Mouse (Mus musculus) kidney, postnatal 36 days (tissue): ENCODE measurements around the gene Rnase13.
A peak's percentile ranks its signal among the peaks of the same experiment; 100 is the strongest.
"Not testable (repeated sequence)": the region's sequence is repeated elsewhere in the genome, so short reads cannot be mapped to it uniquely, and the experiment has no call there.

Experiments used
- DNase-seq, 2 experiments: peaks; one replicate each; pipeline ENCODE4 v3.0.0; 2021 to 2022; ENCODE audit warnings: mixed read lengths in 2 of 2

Gene Rnase13

GRCm38 (mm10) chr14:51922571-51922865 is at the start of gene Rnase13:
Gene Rnase13, minus strand, starts transcription at chr14:51922773.
- no peak for DNase-seq

GRCm38 (mm10) chr14:51967400-51967799 is 44.8 kb upstream of the Rnase13 start:
- DNase-seq = no peak

- no peak for DNase-seq
These were observed 37.7 kb upstream of the Rnase13 start for GRCm38 (mm10) chr14:51960316-51960715.

- no peak for DNase-seq
These were observed 20.8 kb upstream of the Rnase13 start for GRCm38 (mm10) chr14:51943336-51943735.

GRCm38 (mm10) chr14:51942236-51942635 is 19.7 kb upstream of the Rnase13 start:
- DNase-seq = no peak

- no peak for DNase-seq
These were observed 19.0 kb upstream of the Rnase13 start for GRCm38 (mm10) chr14:51941577-51941976.

- peak; percentile 67 to 68 for DNase-seq
These were observed 18.5 kb upstream of the Rnase13 start for GRCm38 (mm10) chr14:51940944-51941560.

GRCm38 (mm10) chr14:51939005-51939404 is 16.4 kb upstream of the Rnase13 start:
- DNase-seq = no peak

- no peak for DNase-seq
These were observed 9.8 kb upstream of the Rnase13 start for GRCm38 (mm10) chr14:51932092-51933020.

GRCm38 (mm10) chr14:51930824-51931223 is 8.3 kb upstream of the Rnase13 start:
- peak; percentile 81 to 86 for DNase-seq

- no peak for DNase-seq
These were observed 7.4 kb upstream of the Rnase13 start for GRCm38 (mm10) chr14:51929968-51930367.

GRCm38 (mm10) chr14:51929309-51929943 is 6.9 kb upstream of the Rnase13 start:
- peak; percentile 73 to 77 for DNase-seq

- DNase-seq = not testable (repeated sequence)
These were observed 4.4 kb upstream of the Rnase13 start for GRCm38 (mm10) chr14:51926930-51927329.

- no peak for DNase-seq
These were observed 919 bp upstream of the Rnase13 start for GRCm38 (mm10) chr14:51923492-51923891.

- no peak for DNase-seq
These were observed 337 bp upstream of the Rnase13 start for GRCm38 (mm10) chr14:51922910-51923309.

- DNase-seq = no peak
These were observed 608 bp downstream of the Rnase13 start for GRCm38 (mm10) chr14:51921759-51922570.

GRCm38 (mm10) chr14:51918966-51919365 is 3.6 kb downstream of the Rnase13 start:
- DNase-seq = no peak

GRCm38 (mm10) chr14:51918125-51918524 is 4.4 kb downstream of the Rnase13 start, which contains the start of gene Tppp2:
Gene Tppp2, plus strand, starts transcription at chr14:51918425.
- DNase-seq = no peak

GRCm38 (mm10) chr14:51916539-51916938 is 6.0 kb downstream of the Rnase13 start:
- DNase-seq = no peak

- no peak for DNase-seq
These were observed 7.5 kb downstream of the Rnase13 start for GRCm38 (mm10) chr14:51915030-51915429.

GRCm38 (mm10) chr14:51913960-51914762 is 8.4 kb downstream of the Rnase13 start, which contains the start of gene Ndrg2:
Gene Ndrg2, minus strand, starts transcription at chr14:51914158.
- peak; percentile 80 to 85 for DNase-seq
